Mouse (Mus musculus) MEL (cell line): ENCODE data around the gene Crlf3. TPM values are rescaled to one million over a fixed set of nuclear protein-coding genes. Genes with fewer than 3 reads are reported as not detected.
"Not testable (repeated sequence)": the region's sequence is repeated elsewhere in the genome, so short reads cannot be mapped to it uniquely, and the experiment has no call there.

Experiments used
- DNase-seq: peaks from one replicate; pipeline ENCODE4 v3.0.0; 2011; ENCODE audit warnings: low read depth, low spot score
- H3K27ac ChIP-seq: 2 replicates; pipeline ENCODE4 v1.5.1; 2012; ENCODE audit warnings: low read depth, mild to moderate bottlenecking, control low read depth, low read length, moderate library complexity; ENCODE audit not compliant: control insufficient read depth
- H3K27me3 ChIP-seq, 2 experiments: fragments of 150-350 bp in 1 of 2; sonication (generic) in 1 of 2; 2 replicates each; pipeline ENCODE4 v1.6.1; 2012; ENCODE audit warnings: low read length in 2 of 2, mild to moderate bottlenecking in 2 of 2, improper control_type of control experiment in 1 of 2, moderate library complexity in 1 of 2; ENCODE audit not compliant: insufficient read depth in 2 of 2, control insufficient read depth in 1 of 2
- H3K36me3 ChIP-seq, 2 experiments: 2 replicates each; pipeline ENCODE4 v1.6.1; 2012 to 2014; ENCODE audit warnings: low read length in 2 of 2, improper control_type of control experiment in 1 of 2, inconsistent platforms in 1 of 2, mild to moderate bottlenecking in 1 of 2; ENCODE audit not compliant: insufficient read depth in 2 of 2, control insufficient read depth in 1 of 2
- H3K4me1 ChIP-seq, 2 experiments: fragments of 150-350 bp in 1 of 2; sonication (generic) in 1 of 2; 2 replicates each; pipeline ENCODE4 v1.6.1; 2012; ENCODE audit warnings: low read length in 2 of 2, improper control_type of control experiment in 1 of 2, mild to moderate bottlenecking in 1 of 2; ENCODE audit not compliant: insufficient read depth in 2 of 2, control insufficient read depth in 1 of 2
- H3K4me3 ChIP-seq, 2 experiments: fragments of 150-350 bp in 1 of 2; sonication (generic) in 1 of 2; 2 replicates each; pipeline ENCODE4 v1.5.1; 2012; ENCODE audit warnings: low read depth in 2 of 2, low read length in 2 of 2, mild to moderate bottlenecking in 2 of 2, moderate library complexity in 2 of 2, control low read depth in 1 of 2, improper control_type of control experiment in 1 of 2; ENCODE audit not compliant: control insufficient read depth in 1 of 2, insufficient read depth in 1 of 2
- H3K79me2 ChIP-seq: 2 replicates; pipeline ENCODE4 v1.6.1; 2012; ENCODE audit warnings: mild to moderate bottlenecking, low read length, moderate library complexity; ENCODE audit not compliant: control insufficient read depth, poor library complexity, insufficient read depth
- H3K9ac ChIP-seq: 2 replicates; pipeline ENCODE4 v1.6.1; 2012; ENCODE audit warnings: low read depth, mild to moderate bottlenecking, control low read depth, low read length, moderate library complexity; ENCODE audit not compliant: control insufficient read depth, poor library complexity, severe bottlenecking
- H3K9me3 ChIP-seq: fragments of 150-350 bp; sonication (generic); replicated peaks from 2 replicates; pipeline ENCODE4 v1.6.1; 2012; ENCODE audit warnings: mild to moderate bottlenecking, low read length, improper control_type of control experiment, moderate library complexity; ENCODE audit not compliant: insufficient read depth
- CHD2 ChIP-seq: IDR thresholded peaks from 2 replicates; pipeline ENCODE4 v1.6.1; 2011; ENCODE audit warnings: low read length, improper control_type of control experiment
- CTCF ChIP-seq, 3 experiments: IDR thresholded peaks in 2 of 3; conservative IDR thresholded peaks in 1 of 3; 2 replicates each; pipeline ENCODE4 v1.5.1; 2011 to 2012; ENCODE audit warnings: low read length in 3 of 3, low read depth in 2 of 3, mild to moderate bottlenecking in 2 of 3, improper control_type of control experiment in 1 of 3, inconsistent platforms in 1 of 3, mixed read lengths in 1 of 3, moderate library complexity in 1 of 3; ENCODE audit not compliant: control insufficient read depth in 1 of 3, insufficient read depth in 1 of 3, poor library complexity in 1 of 3, severe bottlenecking in 1 of 3
- EP300 ChIP-seq, 2 experiments: IDR thresholded peaks; 2 replicates each; pipeline ENCODE4 v1.6.1; 2011; ENCODE audit warnings: improper control_type of control experiment in 2 of 2, low read length in 2 of 2, low read depth in 1 of 2, mild to moderate bottlenecking in 1 of 2
- ETS1 ChIP-seq: IDR thresholded peaks from 2 replicates; pipeline ENCODE4 v1.6.1; 2012; ENCODE audit warnings: low read depth, mild to moderate bottlenecking, inconsistent platforms, low read length, improper control_type of control experiment, moderate library complexity
- GATA1 ChIP-seq: IDR thresholded peaks from 2 replicates; pipeline ENCODE4 v1.6.1; 2011; ENCODE audit warnings: low read depth, low read length, improper control_type of control experiment
- KAT2A ChIP-seq: conservative IDR thresholded peaks from 2 replicates; pipeline ENCODE4 v1.6.1; 2012; ENCODE audit warnings: low read depth, low read length, improper control_type of control experiment, inconsistent platforms
- MAFK ChIP-seq: IDR thresholded peaks from 2 replicates; pipeline ENCODE4 v1.6.1; 2011; ENCODE audit warnings: low read depth, mild to moderate bottlenecking, low read length, improper control_type of control experiment, borderline replicate concordance
- MAX ChIP-seq: IDR thresholded peaks from 2 replicates; pipeline ENCODE4 v1.6.1; 2011; ENCODE audit warnings: low read length, improper control_type of control experiment
- MEF2A ChIP-seq: IDR thresholded peaks from 2 replicates; pipeline ENCODE4 v1.6.1; 2014; ENCODE audit warnings: low read depth, mild to moderate bottlenecking, inconsistent platforms, low read length, improper control_type of control experiment; ENCODE audit not compliant: poor library complexity, insufficient replicate concordance, severe bottlenecking; ENCODE audit errors: extremely low read depth
- MYB ChIP-seq: IDR thresholded peaks from 2 replicates; pipeline ENCODE4 v1.6.1; 2011; ENCODE audit warnings: mild to moderate bottlenecking, low read depth, low read length, improper control_type of control experiment
- MYC ChIP-seq: IDR thresholded peaks from 2 replicates; pipeline ENCODE4 v1.6.1; 2011; ENCODE audit warnings: low read depth, mild to moderate bottlenecking, low read length, improper control_type of control experiment, moderate library complexity
- NELFE ChIP-seq: IDR thresholded peaks from 2 replicates; pipeline ENCODE4 v1.6.1; 2011; ENCODE audit warnings: low read depth, low read length, improper control_type of control experiment
- POLR2AphosphoS2 ChIP-seq: IDR thresholded peaks from 2 replicates; pipeline ENCODE4 v1.6.1; 2011; ENCODE audit warnings: low read length, improper control_type of control experiment
- RAD21 ChIP-seq: IDR thresholded peaks from 2 replicates; pipeline ENCODE4 v1.6.1; 2011; ENCODE audit warnings: mild to moderate bottlenecking, low read depth, low read length, improper control_type of control experiment
- TBP ChIP-seq: IDR thresholded peaks from 2 replicates; pipeline ENCODE4 v1.8.0; 2011; ENCODE audit warnings: low read depth, low read length, improper control_type of control experiment
- UBTF ChIP-seq: IDR thresholded peaks from 2 replicates; pipeline ENCODE4 v1.6.1; 2012; ENCODE audit warnings: low read depth, mild to moderate bottlenecking, inconsistent platforms, low read length, improper control_type of control experiment, moderate library complexity, borderline replicate concordance; ENCODE audit not compliant: insufficient read depth
- USF2 ChIP-seq, 2 experiments: IDR thresholded peaks; 2 replicates each; pipeline ENCODE4 v1.6.1; 2011 to 2012; ENCODE audit warnings: improper control_type of control experiment in 2 of 2, low read length in 2 of 2, borderline replicate concordance in 1 of 2, inconsistent platforms in 1 of 2, low read depth in 1 of 2, mild to moderate bottlenecking in 1 of 2; ENCODE audit not compliant: insufficient read depth in 1 of 2
- ZKSCAN1 ChIP-seq: IDR thresholded peaks from 2 replicates; pipeline ENCODE4 v1.6.1; 2012; ENCODE audit warnings: low read depth, mild to moderate bottlenecking, inconsistent platforms, low read length, improper control_type of control experiment, moderate library complexity
- ZMIZ1 ChIP-seq: IDR thresholded peaks from 2 replicates; pipeline ENCODE4 v1.6.1; 2012; ENCODE audit warnings: low read depth, mild to moderate bottlenecking, inconsistent platforms, low read length, improper control_type of control experiment, moderate library complexity
- ZNF384 ChIP-seq: IDR thresholded peaks from 2 replicates; pipeline ENCODE4 v1.6.1; 2012; ENCODE audit warnings: low read depth, mild to moderate bottlenecking, inconsistent platforms, low read length, improper control_type of control experiment
- polyA plus RNA-seq, 2 experiments: library from polyadenylated mRNA; stranded (reverse) in 1 of 2; unstranded in 1 of 2; fragments of >175 nt in 1 of 2; fragments of >200 nt in 1 of 2; gene quantifications; 2 replicates each; pipeline versions ENCODE4 v1.2.1 to v1.2.4; 2012; ENCODE audit warnings: low replicate concordance in 2 of 2, low read depth in 1 of 2; ENCODE audit not compliant: insufficient read length in 2 of 2, insufficient read depth in 1 of 2, missing spikeins in 1 of 2
- total RNA-seq: library from RNA; depleted of rRNA; stranded (reverse); fragments of 300-350 nt; gene quantifications from 2 replicates; pipeline ENCODE4 v1.2.3, GENCODE M21; 2012

Crlf3 gene
- total and polyA plus RNA-seq, 3 experiments = 71.7 to 107 TPM; not detected in 1

GRCm38 (mm10) chr11:80066373-80066772 lies 14.4 kb downstream of the Crlf3 start:
- not testable (repeated sequence) for H3K4me3 ChIP-seq, H3K27ac ChIP-seq, H3K27me3 ChIP-seq, DNase-seq, H3K9ac ChIP-seq, H3K4me1 ChIP-seq, H3K9me3 ChIP-seq
- peak in 2 of 3 experiments; percentile 23 to 24; a peak in 2 of 6 replicates for TF ChIP-seq CTCF (IDR thresholded peaks at IDR 0.05 in 2 of 3, conservative IDR thresholded peaks at IDR 0.05 in 1 of 3; ENCODE audit: control insufficient read depth in 1 of 3, insufficient read depth in 1 of 3, low read depth in 2 of 3, low read length in 3 of 3, poor library complexity in 1 of 3, severe bottlenecking in 1 of 3)
- Histone ChIP-seq H3K79me2 (peaks cover 32% of the 10 kb centered on the region), H3K36me3 (peaks cover 16 to 40% of the 10 kb centered on the region in 2 experiments)

GRCm38 (mm10) chr11:80062159-80062558 lies 18.6 kb downstream of the Crlf3 start:
- Histone ChIP-seq H3K36me3 (peaks cover 0 to 69% of the 10 kb centered on the region in 2 experiments; a peak in 2 of 4 replicates), H3K4me3 (no peak overlapping the region), H3K27me3 (no peaks in the 10 kb centered on the region), H3K4me1 (no peaks in the 10 kb centered on the region), H3K27ac (no peak overlapping the region), H3K79me2 (peaks cover 5% of the 10 kb centered on the region; the same call in 1 of the 2 replicates), H3K9me3 (no peaks in the 10 kb centered on the region), H3K9ac (no peak overlapping the region)
- no peak for TF ChIP-seq TBP
- no peak for TF ChIP-seq ZMIZ1
- TF ChIP-seq RAD21 = no peak
- no peak for TF ChIP-seq USF2 (IDR thresholded peaks at IDR 0.05; ENCODE audit: borderline replicate concordance in 1 of 2, insufficient read depth in 1 of 2, low read depth in 1 of 2, low read length in 2 of 2)
- no peak for TF ChIP-seq MAFK
- TF ChIP-seq POLR2AphosphoS2 = no peak
- no peak for TF ChIP-seq ZKSCAN1
- no peak for TF ChIP-seq ZNF384
- no peak for TF ChIP-seq MYB
- TF ChIP-seq EP300 (IDR thresholded peaks at IDR 0.05; ENCODE audit: low read depth in 1 of 2, low read length in 2 of 2) = no peak
- TF ChIP-seq MAX = no peak
- no peak for TF ChIP-seq CTCF (IDR thresholded peaks at IDR 0.05 in 2 of 3, conservative IDR thresholded peaks at IDR 0.05 in 1 of 3; ENCODE audit: control insufficient read depth in 1 of 3, insufficient read depth in 1 of 3, low read depth in 2 of 3, low read length in 3 of 3, poor library complexity in 1 of 3, severe bottlenecking in 1 of 3)
- no peak for TF ChIP-seq KAT2A
- DNase-seq = no peak

- Histone ChIP-seq H3K27ac (no peak overlapping the region), H3K27me3 (no peaks in the 10 kb centered on the region), H3K9ac (no peak overlapping the region), H3K79me2 (no peaks in the 10 kb centered on the region), H3K9me3 (no peaks in the 10 kb centered on the region), H3K4me1 (no peaks in the 10 kb centered on the region), H3K4me3 (no peak overlapping the region), H3K36me3 (peaks cover 0 to 56% of the 10 kb centered on the region in 2 experiments; a peak in 2 of 4 replicates)
- DNase-seq = no peak
- TF ChIP-seq ETS1 = no peak
- TF ChIP-seq MYB = no peak
- TF ChIP-seq NELFE = no peak
- TF ChIP-seq ZNF384 = no peak
- no peak for TF ChIP-seq MEF2A
- no peak for TF ChIP-seq UBTF
- TF ChIP-seq ZMIZ1 = no peak
- TF ChIP-seq MYC = no peak
- no peak for TF ChIP-seq MAFK
- TF ChIP-seq GATA1 = no peak
- no peak for TF ChIP-seq CHD2
Observed at GRCm38 (mm10) chr11:80056141-80056540, 24.6 kb downstream of the Crlf3 start.
